Mouse (Mus musculus) E14TG2a.4 (cell line): Measurements from ENCODE around the gene Bag1.

Source experiments
- CTCF ChIP-seq: conservative IDR thresholded peaks from 2 replicates; pipeline ENCODE4 v1.5.1; 2014; ENCODE audit warnings: low read length
- NANOG ChIP-seq: IDR thresholded peaks from 2 replicates; pipeline ENCODE4 v1.6.1; 2014; ENCODE audit warnings: borderline replicate concordance, low read length, mixed read lengths
- POU5F1 ChIP-seq: IDR thresholded peaks from 2 replicates; pipeline ENCODE4 v1.6.1; 2014; ENCODE audit warnings: low read length, borderline replicate concordance

GRCm38 (mm10) chr4:40947565-40948159 lies 432 bp downstream of the Bag1 start:
- no peak for TF ChIP-seq CTCF
- TF ChIP-seq POU5F1, result no peak
- TF ChIP-seq NANOG, result no peak
